Mouse (Mus musculus): ENCODE measurements at regions not wholly inside any gene's neighbourhood (a gene's known extent, or its start where the extent isn't known, plus 50 kb on each side); places are given as distances from the start of the nearest gene placed in this dataset.
A peak's percentile ranks its signal among the peaks of the same experiment; 100 is the strongest.

GRCm38 (mm10) chr12:43924228-43924627 is 285.9 kb downstream of the Dnajb9 start:
- no peak overlapping the region for H3K27ac ChIP-seq
- ATAC-seq (replicated peaks; ENCODE audit: low FRiP score, low read depth) = no peak
- H3K27me3 ChIP-seq (ENCODE audit: insufficient read depth, low read length) = no peaks in the 10 kb centered on the region
- H3K9me3 ChIP-seq (replicated peaks; ENCODE audit: low read length) = no peaks in the 10 kb centered on the region
- no peak for DNase-seq (ENCODE audit: low spot score)
- no peak for TF ChIP-seq CTCF (IDR thresholded peaks at IDR 0.05; ENCODE audit: low read depth)
- H3K4me3 ChIP-seq (replicated peaks; ENCODE audit: low read depth, low read length) = no peak overlapping the region
- WGBS = 71% methylated on average over 5 of the region's 5 CpGs
- no peaks in the 10 kb centered on the region for H3K36me3 ChIP-seq (ENCODE audit: insufficient read depth, low read length)
- H3K9ac ChIP-seq (ENCODE audit: low read depth, low read length) = no peak overlapping the region
- H3K4me1 ChIP-seq (replicated peaks; ENCODE audit: insufficient read depth, low read length) = no peaks in the 10 kb centered on the region
- H3K4me2 ChIP-seq (ENCODE audit: low read length) = no peak overlapping the region

GRCm38 (mm10) chr12:43920396-43920795 is 289.7 kb downstream of the Dnajb9 start:
- WGBS = 46% methylated on average over 4 of the region's 4 CpGs
- H3K27ac ChIP-seq = no peak overlapping the region
- ATAC-seq (replicated peaks; ENCODE audit: low FRiP score, low read depth) = no peak
- TF ChIP-seq CTCF (IDR thresholded peaks at IDR 0.05; ENCODE audit: low read depth) = no peak
- no peaks in the 10 kb centered on the region for H3K9me3 ChIP-seq (replicated peaks; ENCODE audit: low read length)
- H3K9ac ChIP-seq (ENCODE audit: low read depth, low read length) = no peak overlapping the region
- no peaks in the 10 kb centered on the region for H3K36me3 ChIP-seq (ENCODE audit: insufficient read depth, low read length)
- H3K4me2 ChIP-seq (ENCODE audit: low read length) = no peak overlapping the region
- H3K27me3 ChIP-seq (ENCODE audit: insufficient read depth, low read length) = no peaks in the 10 kb centered on the region
- H3K4me1 ChIP-seq (replicated peaks; ENCODE audit: insufficient read depth, low read length) = no peaks in the 10 kb centered on the region
- no peak for DNase-seq (ENCODE audit: low spot score)
- no peak overlapping the region for H3K4me3 ChIP-seq (replicated peaks; ENCODE audit: low read depth, low read length)

- Histone ChIP-seq H3K27me3 (ENCODE audit: insufficient read depth, low read length) (no peaks in the 10 kb centered on the region), H3K27ac (no peak overlapping the region), H3K4me1 (replicated peaks; ENCODE audit: insufficient read depth, low read length) (no peaks in the 10 kb centered on the region), H3K9me3 (replicated peaks; ENCODE audit: low read length) (no peaks in the 10 kb centered on the region), H3K4me3 (replicated peaks; ENCODE audit: low read depth, low read length) (no peak overlapping the region), H3K36me3 (ENCODE audit: insufficient read depth, low read length) (no peaks in the 10 kb centered on the region), H3K4me2 (ENCODE audit: low read length) (no peak overlapping the region), H3K9ac (ENCODE audit: low read depth, low read length) (no peak overlapping the region)
- no peak for ATAC-seq (replicated peaks; ENCODE audit: low FRiP score, low read depth)
- DNase-seq (ENCODE audit: low spot score) = no peak
- WGBS = 68% methylated on average over 3 of the region's 3 CpGs
- no peak for TF ChIP-seq CTCF (IDR thresholded peaks at IDR 0.05; ENCODE audit: low read depth)
Measured at GRCm38 (mm10) chr12:43919114-43919513, 291.0 kb downstream of the Dnajb9 start.

- no peak overlapping the region for H3K9ac ChIP-seq (ENCODE audit: low read depth, low read length)
- DNase-seq (ENCODE audit: low spot score) = no peak
- no peak for TF ChIP-seq CTCF (IDR thresholded peaks at IDR 0.05; ENCODE audit: low read depth)
- no peaks in the 10 kb centered on the region for H3K27me3 ChIP-seq (ENCODE audit: insufficient read depth, low read length)
- H3K4me3 ChIP-seq (replicated peaks; ENCODE audit: low read depth, low read length) = no peak overlapping the region
- no peak for ATAC-seq (replicated peaks; ENCODE audit: low FRiP score, low read depth)
- H3K27ac ChIP-seq = no peak overlapping the region
- no peaks in the 10 kb centered on the region for H3K9me3 ChIP-seq (replicated peaks; ENCODE audit: low read length)
- H3K36me3 ChIP-seq (ENCODE audit: insufficient read depth, low read length) = no peaks in the 10 kb centered on the region
- H3K4me2 ChIP-seq (ENCODE audit: low read length) = no peak overlapping the region
- no peaks in the 10 kb centered on the region for H3K4me1 ChIP-seq (replicated peaks; ENCODE audit: insufficient read depth, low read length)
Measured at GRCm38 (mm10) chr12:43916779-43917178, 293.3 kb downstream of the Dnajb9 start.

- no peaks in the 10 kb centered on the region for H3K36me3 ChIP-seq (ENCODE audit: insufficient read depth, low read length)
- 93% methylated on average over 3 of the region's 3 CpGs for WGBS
- ATAC-seq (replicated peaks; ENCODE audit: low FRiP score, low read depth) (no peak), DNase-seq (ENCODE audit: low spot score) (no peak)
- H3K27ac ChIP-seq = no peak overlapping the region
- H3K4me1 ChIP-seq (replicated peaks; ENCODE audit: insufficient read depth, low read length) = no peaks in the 10 kb centered on the region
- no peak overlapping the region for H3K9ac ChIP-seq (ENCODE audit: low read depth, low read length)
- H3K27me3 ChIP-seq (ENCODE audit: insufficient read depth, low read length) = no peaks in the 10 kb centered on the region
- no peaks in the 10 kb centered on the region for H3K9me3 ChIP-seq (replicated peaks; ENCODE audit: low read length)
- no peak for TF ChIP-seq CTCF (IDR thresholded peaks at IDR 0.05; ENCODE audit: low read depth)
- no peak overlapping the region for H3K4me2 ChIP-seq (ENCODE audit: low read length)
- H3K4me3 ChIP-seq (replicated peaks; ENCODE audit: low read depth, low read length) = no peak overlapping the region
Measured at GRCm38 (mm10) chr12:43899273-43899672, 310.9 kb downstream of the Dnajb9 start.

GRCm38 (mm10) chr12:43885596-43885995 is 324.5 kb downstream of the Dnajb9 start:
- no peaks in the 10 kb centered on the region for H3K9me3 ChIP-seq (replicated peaks; ENCODE audit: low read length)
- 55% methylated on average over 3 of the region's 3 CpGs for WGBS
- no peak for TF ChIP-seq CTCF (IDR thresholded peaks at IDR 0.05; ENCODE audit: low read depth)
- H3K4me3 ChIP-seq (replicated peaks; ENCODE audit: low read depth, low read length) = no peak overlapping the region
- DNase-seq (ENCODE audit: low spot score) = peak; percentile 13
- ATAC-seq (replicated peaks; ENCODE audit: low FRiP score, low read depth) = no peak
- no peak overlapping the region for H3K4me2 ChIP-seq (ENCODE audit: low read length)
- no peak overlapping the region for H3K9ac ChIP-seq (ENCODE audit: low read depth, low read length)
- no peaks in the 10 kb centered on the region for H3K4me1 ChIP-seq (replicated peaks; ENCODE audit: insufficient read depth, low read length)
- no peak overlapping the region for H3K27ac ChIP-seq
- no peaks in the 10 kb centered on the region for H3K27me3 ChIP-seq (ENCODE audit: insufficient read depth, low read length)
- H3K36me3 ChIP-seq (ENCODE audit: insufficient read depth, low read length) = no peaks in the 10 kb centered on the region

GRCm38 (mm10) chr12:43860479-43860878 is 349.6 kb downstream of the Dnajb9 start:
- TF ChIP-seq CTCF (IDR thresholded peaks at IDR 0.05; ENCODE audit: low read depth) = no peak
- no peak overlapping the region for H3K4me2 ChIP-seq (ENCODE audit: low read length)
- no peaks in the 10 kb centered on the region for H3K4me1 ChIP-seq (replicated peaks; ENCODE audit: insufficient read depth, low read length)
- H3K27me3 ChIP-seq (ENCODE audit: insufficient read depth, low read length) = no peaks in the 10 kb centered on the region
- no peaks in the 10 kb centered on the region for H3K36me3 ChIP-seq (ENCODE audit: insufficient read depth, low read length)
- no peak overlapping the region for H3K9ac ChIP-seq (ENCODE audit: low read depth, low read length)
- ATAC-seq (replicated peaks; ENCODE audit: low FRiP score, low read depth) (no peak), DNase-seq (ENCODE audit: low spot score) (no peak)
- H3K4me3 ChIP-seq (replicated peaks; ENCODE audit: low read depth, low read length) = no peak overlapping the region
- H3K9me3 ChIP-seq (replicated peaks; ENCODE audit: low read length) = no peaks in the 10 kb centered on the region
- no peak overlapping the region for H3K27ac ChIP-seq
- WGBS = 92% methylated on average over 1 of the region's 1 CpGs
